Mouse (Mus musculus): ENCODE results near the gene Aldh5a1.

DNA sequence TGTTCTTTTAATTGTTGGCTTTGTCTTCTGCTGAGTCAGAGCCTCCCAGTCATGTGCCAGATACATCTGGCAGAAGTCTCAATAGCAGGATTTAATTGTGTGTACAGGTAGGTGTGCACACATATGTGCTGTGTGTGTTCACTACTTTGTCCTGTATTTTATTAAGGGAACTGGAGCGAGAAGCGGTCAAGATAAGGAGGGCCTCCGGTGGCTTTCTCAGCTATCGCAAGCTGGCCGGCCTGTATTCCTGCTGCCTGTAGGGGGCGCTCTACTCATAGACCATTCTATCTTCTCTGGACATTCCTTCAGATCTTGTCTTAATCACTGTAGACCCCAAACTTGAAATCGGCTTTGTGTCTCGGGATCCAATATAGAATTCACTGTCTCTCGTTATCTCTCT, 1.2 kb upstream of the Aldh5a1 start:
- no peak for TF ChIP-seq POLR2A (IDR thresholded peaks at IDR 0.05; ENCODE audit: control insufficient read depth, low read depth, low read length)
- TF ChIP-seq CTCF (IDR thresholded peaks at IDR 0.05; ENCODE audit: control insufficient read depth, insufficient read depth, insufficient replicate concordance, low read depth, low read length), result peak; percentile 82

All from testis, adult 2 months (tissue).